Mouse (Mus musculus) liver, adult 2 months (tissue): ENCODE data around the gene Fam53b. TPM values are rescaled to one million over a fixed set of nuclear protein-coding genes. Genes with fewer than 3 reads are reported as not detected.

Source experiments
- DNase-seq: peaks from one replicate; pipeline ENCODE4 v3.0.0-alpha.2; 2011; ENCODE audit warnings: low read depth, low spot score; ENCODE audit errors: extremely low read depth
- H3K27ac ChIP-seq: fragments of 200-500 bp; replicated peaks from 2 replicates; pipeline ENCODE4 v1.5.1; 2012; ENCODE audit warnings: low read depth, mild to moderate bottlenecking, control low read depth, inconsistent platforms, low read length; ENCODE audit not compliant: insufficient read depth
- H3K27me3 ChIP-seq: fragments of 200-500 bp; 2 replicates; pipeline ENCODE4 v1.6.1; 2012; ENCODE audit warnings: mild to moderate bottlenecking, moderate library complexity, low read length, inconsistent platforms; ENCODE audit not compliant: control insufficient read depth, insufficient read depth
- H3K36me3 ChIP-seq: fragments of 200-500 bp; 2 replicates; pipeline ENCODE4 v1.6.1; 2012; ENCODE audit warnings: low read length, inconsistent platforms; ENCODE audit not compliant: control insufficient read depth, insufficient read depth
- H3K4me1 ChIP-seq: fragments of 200-500 bp; 2 replicates; pipeline ENCODE4 v1.6.1; 2011; ENCODE audit warnings: low read length; ENCODE audit not compliant: control insufficient read depth, insufficient read depth
- H3K4me3 ChIP-seq: fragments of 200-500 bp; 2 replicates; pipeline ENCODE4 v1.5.1; 2011; ENCODE audit warnings: low read depth, mild to moderate bottlenecking, control low read depth, low read length, moderate library complexity; ENCODE audit not compliant: insufficient read depth
- H3K79me2 ChIP-seq: fragments of 200-500 bp; 2 replicates; pipeline ENCODE4 v1.6.1; 2012; ENCODE audit warnings: inconsistent platforms, mild to moderate bottlenecking, low read length, moderate library complexity; ENCODE audit not compliant: control insufficient read depth, insufficient read depth
- H3K9ac ChIP-seq: fragments of 200-500 bp; 2 replicates; pipeline ENCODE4 v1.6.1; 2012; ENCODE audit warnings: low read depth, mild to moderate bottlenecking, control low read depth, inconsistent platforms, low read length
- CTCF ChIP-seq: fragments of 200-500 bp; IDR thresholded peaks from 2 replicates; pipeline ENCODE4 v1.5.1; 2011; ENCODE audit warnings: low read depth, low read length, control low read depth
- POLR2A ChIP-seq: fragments of 200-500 bp; IDR thresholded peaks from 2 replicates; pipeline ENCODE4 v1.6.1; 2011; ENCODE audit warnings: low read length, control low read depth; ENCODE audit not compliant: insufficient read depth; ENCODE audit errors: extremely low read depth
- WGBS: fragments of 180-500 bp; shearing (Covaris S2); methylation state at CpG from one replicate; pipeline ENCODE4 v1.1.7; 2018; 5-methylcytosine and 5-hydroxymethylcytosine counted together
- polyA plus RNA-seq: library from polyadenylated mRNA; depleted of rRNA; stranded (reverse); fragments of >200 nt; gene quantifications from 2 replicates; pipeline ENCODE4 v1.2.3, GENCODE M21; 2012
- total RNA-seq: library from RNA; depleted of rRNA; stranded (reverse); fragments of >200 nt; gene quantifications from 2 replicates; pipeline ENCODE4 v1.2.3, GENCODE M21; 2014

Gene Fam53b
- total and polyA plus RNA-seq, 2 experiments: 4.3 to 9.1 TPM

DNA sequence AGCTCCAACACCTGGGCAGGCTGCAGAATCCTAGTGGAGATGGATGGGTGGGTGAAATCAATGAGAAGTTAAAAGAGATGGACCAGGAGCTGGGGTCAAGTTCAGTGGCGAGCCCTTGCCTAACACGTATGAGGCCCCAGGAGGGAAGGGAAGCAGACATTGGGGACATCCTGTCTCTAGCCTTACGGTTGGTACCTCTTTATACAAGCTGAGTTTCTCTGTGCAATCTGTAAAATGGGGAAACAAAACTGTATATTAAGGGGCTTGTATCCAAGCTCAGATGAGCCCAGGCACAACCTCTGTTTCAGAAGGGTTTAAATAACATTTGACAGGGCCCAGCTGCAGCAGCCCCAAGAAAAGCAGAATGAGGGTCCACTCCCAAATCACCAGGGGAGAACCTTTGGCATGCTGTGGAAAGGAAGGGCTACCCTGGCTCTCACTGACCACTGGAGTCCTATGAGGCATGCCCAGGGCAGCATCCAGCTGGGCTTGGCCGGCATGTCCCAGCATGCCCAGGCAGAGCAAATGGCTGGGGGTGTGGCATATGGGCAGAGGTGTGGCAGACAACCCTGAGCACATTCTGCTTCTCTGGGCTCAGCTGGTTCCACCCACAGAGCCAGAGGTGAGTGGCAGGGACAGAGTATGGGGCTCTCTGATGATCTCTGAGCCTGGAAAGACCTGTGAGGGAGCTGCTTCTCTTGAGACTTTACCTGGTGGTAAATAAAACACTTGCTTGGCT, 84.4 kb downstream of the Fam53b start:
- no peak for TF ChIP-seq CTCF
- TF ChIP-seq POLR2A: no peak
- H3K27ac ChIP-seq: no peak overlapping the region
- H3K36me3 ChIP-seq: no peaks in the 10 kb centered on the region
- H3K4me3 ChIP-seq: no peak overlapping the region
- H3K79me2 ChIP-seq: no peaks in the 10 kb centered on the region
- H3K27me3 ChIP-seq: no peaks in the 10 kb centered on the region
- peaks cover 5% of the 10 kb centered on the region for H3K4me1 ChIP-seq
- 74% methylated on average over 4 of the region's 4 CpGs for WGBS
- DNase-seq: peak; percentile 58
- H3K9ac ChIP-seq: no peak overlapping the region

DNA sequence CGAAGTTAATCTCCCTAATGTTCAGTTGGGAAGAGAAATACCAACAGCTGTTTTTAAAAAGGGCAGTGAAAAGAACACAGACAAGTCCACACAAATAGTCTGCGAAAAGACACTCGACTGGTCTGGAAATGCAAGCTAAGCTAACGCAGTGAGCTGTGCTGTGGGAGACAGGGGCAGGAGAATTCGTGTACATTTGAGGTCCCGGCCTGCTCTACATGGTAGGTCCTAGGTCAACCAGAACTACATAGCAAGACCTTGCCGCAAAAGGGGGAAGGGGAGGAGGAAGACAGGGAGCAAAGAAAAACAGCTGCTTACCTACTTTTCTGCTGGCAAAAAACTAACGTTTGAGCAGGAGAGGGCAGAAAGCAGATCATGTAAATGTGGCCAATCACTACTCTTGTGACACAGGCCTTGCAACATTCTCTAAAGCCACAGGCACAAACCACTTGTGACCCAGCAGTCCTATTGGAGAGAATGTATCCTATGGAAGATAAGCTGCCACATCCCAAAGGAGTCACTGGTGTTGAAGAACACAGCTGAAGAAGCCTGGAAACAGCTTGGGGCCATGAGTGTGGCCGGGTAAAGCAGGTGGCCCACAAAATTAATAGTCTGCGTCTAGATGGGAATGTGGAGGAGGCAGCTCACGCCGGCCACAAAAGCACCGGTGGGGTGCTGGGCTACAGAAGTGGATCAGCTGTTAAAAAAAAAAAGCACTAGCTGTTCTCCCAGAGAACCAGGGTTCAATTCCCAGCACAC, 87.4 kb downstream of the Fam53b start:
- no peaks in the 10 kb centered on the region for H3K79me2 ChIP-seq
- H3K36me3 ChIP-seq: no peaks in the 10 kb centered on the region
- no peak for TF ChIP-seq POLR2A
- TF ChIP-seq CTCF: no peak
- no peak overlapping the region for H3K9ac ChIP-seq
- no peak overlapping the region for H3K4me3 ChIP-seq
- H3K4me1 ChIP-seq: peaks cover 10% of the 10 kb centered on the region
- H3K27ac ChIP-seq: no peak overlapping the region
- no peaks in the 10 kb centered on the region for H3K27me3 ChIP-seq
- DNase-seq: peak; percentile 78
- WGBS: 85% methylated on average over 13 of the region's 13 CpGs

DNA sequence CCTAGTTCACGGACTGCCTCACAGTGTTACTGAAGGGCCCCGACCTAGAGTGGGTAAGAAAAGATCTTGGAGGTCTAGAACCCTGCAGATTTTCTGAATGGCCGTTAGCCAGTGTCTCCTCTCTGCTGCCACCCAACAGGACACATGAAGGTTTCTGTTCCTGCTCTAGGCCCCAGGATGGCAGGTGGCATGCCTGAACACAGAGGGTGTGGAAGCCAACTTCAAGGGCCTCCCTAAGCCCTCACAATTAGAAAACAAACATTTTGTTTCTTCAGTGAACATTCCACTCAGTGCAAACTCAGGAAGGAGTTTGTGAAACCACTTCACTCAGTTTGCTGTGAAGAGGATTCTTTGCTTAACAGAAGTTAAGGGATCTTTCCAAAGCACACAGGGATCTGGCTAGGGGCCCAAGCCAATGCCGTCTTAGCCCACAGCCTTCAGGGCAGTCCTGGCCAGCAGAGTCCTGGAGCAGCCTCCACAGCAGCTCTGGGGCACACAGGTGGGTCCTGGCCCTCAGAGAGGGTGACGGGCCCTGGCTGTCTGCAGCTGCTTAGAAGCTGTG, 89.1 kb downstream of the Fam53b start:
- Histone ChIP-seq H3K4me3 (no peak overlapping the region), H3K27ac (no peak overlapping the region; the same call in 1 of the 2 replicates), H3K9ac (no peak overlapping the region), H3K36me3 (no peaks in the 10 kb centered on the region), H3K79me2 (no peaks in the 10 kb centered on the region), H3K27me3 (no peaks in the 10 kb centered on the region), H3K4me1 (peaks cover 10% of the 10 kb centered on the region)
- DNase-seq: peak; percentile 67
- WGBS: 76% methylated on average over 5 of the region's 5 CpGs
- TF ChIP-seq POLR2A (no peak), CTCF (no peak)

DNA sequence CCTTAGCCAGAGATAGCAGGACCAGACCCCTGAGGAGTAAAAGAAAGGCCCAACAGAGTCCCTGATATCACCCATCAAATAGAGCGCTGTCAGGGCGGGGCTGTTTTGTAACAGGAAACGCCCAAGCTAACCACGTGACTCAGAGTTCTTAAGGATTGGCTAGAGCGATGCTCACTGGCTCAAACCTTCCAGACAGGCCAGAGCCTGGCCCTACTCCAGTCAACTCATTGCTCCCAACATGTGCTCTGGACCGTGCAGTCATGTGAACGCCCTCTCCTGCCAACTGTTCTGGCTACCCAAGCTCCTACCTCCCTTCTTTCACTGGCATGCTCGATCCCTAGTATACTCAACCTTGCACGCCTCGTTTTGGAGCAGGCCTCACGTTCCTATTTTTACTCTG, 89.8 kb downstream of the Fam53b start:
- H3K9ac ChIP-seq: no peak overlapping the region
- no peaks in the 10 kb centered on the region for H3K36me3 ChIP-seq

DNA sequence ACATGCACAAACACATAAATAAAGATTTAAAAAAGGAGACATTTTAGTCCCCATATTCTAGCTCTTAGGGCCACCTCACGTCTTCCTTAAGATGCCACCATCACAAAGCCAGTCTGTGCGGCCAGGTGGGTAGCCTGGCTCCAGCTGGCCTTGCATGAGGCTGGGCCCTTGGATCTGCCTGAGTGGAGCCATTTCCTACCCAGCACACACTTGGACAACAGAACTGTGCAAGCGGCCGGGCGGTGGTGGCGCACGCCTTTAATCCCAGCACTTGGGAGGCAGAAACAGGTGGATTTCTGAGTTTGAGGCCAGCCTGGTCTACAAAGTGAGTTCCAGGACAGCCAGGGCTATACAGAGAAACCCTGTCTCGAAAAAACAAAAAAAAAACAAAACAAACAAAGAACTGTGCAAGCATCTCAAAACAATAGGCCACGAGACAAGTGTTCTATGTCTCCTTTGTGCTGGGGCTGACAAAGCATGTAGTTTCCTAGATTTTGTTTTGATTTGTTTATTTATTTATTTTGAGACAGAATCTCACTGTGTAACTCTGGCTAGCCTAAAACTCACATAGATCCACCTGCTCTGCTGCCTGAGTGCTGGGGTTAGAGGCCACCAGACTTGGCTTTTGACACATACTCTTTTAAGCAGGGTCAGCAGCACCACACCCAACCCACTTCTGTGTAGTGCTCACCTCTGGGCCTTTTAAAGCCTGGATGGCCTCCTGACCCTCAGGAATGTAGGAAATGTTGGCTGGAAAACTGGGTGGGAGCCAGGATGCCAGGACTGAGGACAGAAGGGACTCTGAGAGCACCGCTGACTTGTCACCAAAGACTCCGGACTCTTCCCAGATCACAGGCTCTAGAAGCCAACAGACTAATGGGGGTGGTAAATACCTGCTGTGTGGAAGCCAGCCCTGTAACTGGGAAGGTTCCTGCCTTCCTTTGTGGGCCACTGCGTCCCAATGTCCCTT, 91.0 kb downstream of the Fam53b start:
- no peaks in the 10 kb centered on the region for H3K36me3 ChIP-seq
- H3K4me1 ChIP-seq: peaks cover 8% of the 10 kb centered on the region
- TF ChIP-seq CTCF (no peak), POLR2A (no peak)
- H3K79me2 ChIP-seq: no peaks in the 10 kb centered on the region
- H3K27me3 ChIP-seq: no peaks in the 10 kb centered on the region
- H3K27ac ChIP-seq: no peak overlapping the region
- DNase-seq: peak; percentile 35
- WGBS: 87% methylated on average over 12 of the region's 12 CpGs
- no peak overlapping the region for H3K9ac ChIP-seq
- no peak overlapping the region for H3K4me3 ChIP-seq

More for the DNA sequence above, 89.8 kb downstream of the Fam53b start:
- H3K4me1 ChIP-seq: peaks cover 8% of the 10 kb centered on the region
- no peak overlapping the region for H3K4me3 ChIP-seq
- TF ChIP-seq CTCF (no peak), POLR2A (no peak)
- WGBS: 39% methylated on average over 11 of the region's 11 CpGs
- no peaks in the 10 kb centered on the region for H3K27me3 ChIP-seq
- H3K79me2 ChIP-seq: no peaks in the 10 kb centered on the region
- DNase-seq: peak; percentile 98
- no peak overlapping the region for H3K27ac ChIP-seq
